ENCODE assay signal across 9 mouse cellular contexts in genomic region chr14:55866962-55867361, GRCm38 (mm10). TPM values are rescaled to one million over a fixed set of nuclear protein-coding genes. Genes with fewer than 3 reads are reported as not detected.
DNase-seq lines count a peak whose midpoint lies in the region; ATAC-seq lines count a peak whose summit lies in the region.
"Had no signal": no experiment of that assay in that cellular context is flagged by ENCODE, and none has a peak within 500 bp of the region (broad histone marks: within the 10 kb centered on the region; RNA-seq: fewer than 3 reads in every experiment).

No protein-coding gene starts in this region.

- H3K9me3 ChIP-seq in hindbrain, embryonic 11.5 days (ENCODE audit: control insufficient read depth, low read length): no peaks in the 10 kb centered on the region
- no peaks in the 10 kb centered on the region for H3K9me3 ChIP-seq in hindbrain, embryonic 12.5 days (replicated peaks)
- H3K9me3 ChIP-seq: embryonic facial prominence, embryonic 13.5 days had no signal

- H3K27me3 ChIP-seq in hindbrain, embryonic 11.5 days (ENCODE audit: control insufficient read depth, insufficient read depth, low read length): no peaks in the 10 kb centered on the region
- no peaks in the 10 kb centered on the region for H3K27me3 ChIP-seq in hindbrain, embryonic 12.5 days
- H3K27me3 ChIP-seq: embryonic facial prominence, embryonic 13.5 days had no signal

- no peak overlapping the region for H3K4me2 ChIP-seq in hindbrain, embryonic 11.5 days (replicated peaks; ENCODE audit: low read depth, low read length)
- H3K4me2 ChIP-seq in hindbrain, embryonic 12.5 days (replicated peaks): no peak overlapping the region
- H3K4me2 ChIP-seq: embryonic facial prominence, embryonic 13.5 days had no signal

- no peak overlapping the region for H3K9ac ChIP-seq in hindbrain, embryonic 11.5 days (ENCODE audit: low read depth, low read length)
- H3K9ac ChIP-seq in hindbrain, embryonic 12.5 days: no peak overlapping the region
- H3K9ac ChIP-seq: embryonic facial prominence, embryonic 13.5 days had no signal

- H3K4me1 ChIP-seq in hindbrain, embryonic 11.5 days (replicated peaks; ENCODE audit: control insufficient read depth, insufficient read depth, low read length): no peaks in the 10 kb centered on the region
- peaks cover 8% of the 10 kb centered on the region for H3K4me1 ChIP-seq in hindbrain, embryonic 12.5 days

- no peak overlapping the region for H3K27ac ChIP-seq in hindbrain, embryonic 11.5 days (ENCODE audit: low read depth, low read length)
- no peak overlapping the region for H3K27ac ChIP-seq in hindbrain, embryonic 12.5 days
- H3K27ac ChIP-seq: embryonic facial prominence, embryonic 13.5 days had no signal

- 36% methylated on average over 4 of the region's 4 CpGs for WGBS in hindbrain, embryonic 11.5 days
- 36% methylated on average over 4 of the region's 4 CpGs for WGBS in hindbrain, embryonic 12.5 days

- no peak for ATAC-seq in hindbrain, embryonic 11.5 days (ENCODE audit: low FRiP score)
- ATAC-seq in hindbrain, embryonic 12.5 days (ENCODE audit: low FRiP score): no peak
- ATAC-seq in activated CD4-positive, CD25-positive, alpha-beta regulatory T cell, adult 4 months: no peak

- H3K4me3 ChIP-seq in hindbrain, embryonic 11.5 days (ENCODE audit: low read depth, low read length): no peak overlapping the region
- no peak overlapping the region for H3K4me3 ChIP-seq in hindbrain, embryonic 12.5 days
- H3K4me3 ChIP-seq: embryonic facial prominence, embryonic 13.5 days had no signal

- peaks cover 16% of the 10 kb centered on the region for H3K36me3 ChIP-seq in hindbrain, embryonic 11.5 days (ENCODE audit: control insufficient read depth, insufficient read depth, low read length)
- H3K36me3 ChIP-seq in hindbrain, embryonic 12.5 days: peaks cover 75% of the 10 kb centered on the region

- DNase-seq in hindbrain, embryonic 11.5 days (ENCODE audit: low spot score): peak; percentile 85
- DNase-seq in urinary bladder, adult 2 months (ENCODE audit: low spot score): peak; percentile 30
- DNase-seq in urinary bladder, postnatal 4 days (ENCODE audit: low spot score in 2 of 2): no peak
- peak; percentile 70 for DNase-seq in cerebellum, adult 8-10 months
- DNase-seq in kidney, postnatal 14 days: peak; percentile 67
- DNase-seq in naive thymus-derived CD4-positive, alpha-beta T cell, adult 2 months (ENCODE audit: low read depth): peak; percentile 66

RNA-seq across cellular contexts. Expression of gene Nynrin, which starts 13.2 kb away (rescaled TPM):
- 8.3 and 8.8 TPM in 2 replicates for polyA plus RNA-seq in hindbrain, embryonic 11.5 days (2014; fragmentation: Nextera tagmentation; extraction: Ambion mirVana)
- 30.4 and 35.8 TPM in 2 replicates for polyA plus RNA-seq in hindbrain, embryonic 12.5 days (2016; fragmentation: Nextera tagmentation; extraction: Ambion mirVana)
- polyA plus RNA-seq in urinary bladder, adult 2 months (2012; rRNA removed): 6.2 and 11.2 TPM in 2 replicates
- under 1 TPM in 1 of 2 experiments, not detected in 1; 0.08 TPM for polyA plus RNA-seq in activated CD4-positive, CD25-positive, alpha-beta regulatory T cell, adult 4 months (2017; shearing (Covaris generic))

RNA-seq across cellular contexts. Expression of gene Cbln3, which starts 17.2 kb away (rescaled TPM):
- 0.17 and 0.31 TPM in 2 replicates for polyA plus RNA-seq in hindbrain, embryonic 11.5 days (2014; fragmentation: Nextera tagmentation; extraction: Ambion mirVana)
- 0.05 and 0.35 TPM in 2 replicates for polyA plus RNA-seq in hindbrain, embryonic 12.5 days (2016; fragmentation: Nextera tagmentation; extraction: Ambion mirVana)
- polyA plus RNA-seq in urinary bladder, adult 2 months (2012; rRNA removed): 0.22 and 0.45 TPM in 2 replicates
- polyA plus RNA-seq in activated CD4-positive, CD25-positive, alpha-beta regulatory T cell, adult 4 months (2017; shearing (Covaris generic)): under 1 TPM in 1 of 2 experiments, not detected in 1; 0.24 TPM

RNA-seq across cellular contexts. Expression of gene Khnyn, which starts 17.8 kb away (rescaled TPM):
- 7.8 and 9.3 TPM in 2 replicates for polyA plus RNA-seq in hindbrain, embryonic 11.5 days (2014; fragmentation: Nextera tagmentation; extraction: Ambion mirVana)
- polyA plus RNA-seq in hindbrain, embryonic 12.5 days (2016; fragmentation: Nextera tagmentation; extraction: Ambion mirVana): 22.4 and 23.5 TPM in 2 replicates
- polyA plus RNA-seq in urinary bladder, adult 2 months (2012; rRNA removed): 26.2 and 26.8 TPM in 2 replicates
- polyA plus RNA-seq in activated CD4-positive, CD25-positive, alpha-beta regulatory T cell, adult 4 months (2017; shearing (Covaris generic)): 10 to 100 TPM in 1 of 2 experiments, 1 to 10 TPM in 1; 9.9 to 11.6 TPM

RNA-seq across cellular contexts. Expression of gene Sdr39u1, which starts 33.1 kb away (rescaled TPM):
- polyA plus RNA-seq in hindbrain, embryonic 11.5 days (2014; fragmentation: Nextera tagmentation; extraction: Ambion mirVana): 39.7 and 41.9 TPM in 2 replicates
- polyA plus RNA-seq in hindbrain, embryonic 12.5 days (2016; fragmentation: Nextera tagmentation; extraction: Ambion mirVana): 63.5 and 68.3 TPM in 2 replicates
- 54.6 and 63.6 TPM in 2 replicates for polyA plus RNA-seq in urinary bladder, adult 2 months (2012; rRNA removed)
- 10 to 100 TPM; 66.2 to 86.2 TPM for polyA plus RNA-seq in activated CD4-positive, CD25-positive, alpha-beta regulatory T cell, adult 4 months (2017; shearing (Covaris generic))

RNA-seq across cellular contexts. Expression of gene Nfatc4, which starts 44.0 kb away (rescaled TPM):
- polyA plus RNA-seq in hindbrain, embryonic 11.5 days (2014; fragmentation: Nextera tagmentation; extraction: Ambion mirVana): 19.5 and 25.5 TPM in 2 replicates
- polyA plus RNA-seq in hindbrain, embryonic 12.5 days (2016; fragmentation: Nextera tagmentation; extraction: Ambion mirVana): 42.4 and 45.2 TPM in 2 replicates
- 37.9 and 44.3 TPM in 2 replicates for polyA plus RNA-seq in urinary bladder, adult 2 months (2012; rRNA removed)
- not detected for polyA plus RNA-seq in activated CD4-positive, CD25-positive, alpha-beta regulatory T cell, adult 4 months (2017; shearing (Covaris generic))

Comparison
In these comparisons a context has a peak if more than half of its experiments do, and no peak if none do; other contexts are left out.
1. DNase-seq: peak in hindbrain, embryonic 11.5 days (single experiment), urinary bladder, adult 2 months (single experiment), cerebellum, adult 8-10 months (single experiment), kidney, postnatal 14 days (single experiment) and naive thymus-derived CD4-positive, alpha-beta T cell, adult 2 months (single experiment); none in urinary bladder, postnatal 4 days (0 of 2).